Mouse (Mus musculus) cortical plate, adult 2 months (tissue): ENCODE results near the gene Sh3glb1.
"Not testable (repeated sequence)": the region's sequence is repeated elsewhere in the genome, so short reads cannot be mapped to it uniquely, and the experiment has no call there.

Experiments
- CTCF ChIP-seq: fragments of 200-500 bp; IDR thresholded peaks from 2 replicates; pipeline ENCODE4 v1.5.1; 2011; ENCODE audit warnings: mild to moderate bottlenecking, control low read depth, low read length; ENCODE audit not compliant: insufficient read depth; ENCODE audit errors: extremely low read depth
- POLR2A ChIP-seq: fragments of 200-500 bp; IDR thresholded peaks from 2 replicates; pipeline ENCODE4 v1.6.1; 2011; ENCODE audit warnings: mild to moderate bottlenecking, low read length, control low read depth; ENCODE audit not compliant: insufficient read depth; ENCODE audit errors: extremely low read depth

DNA sequence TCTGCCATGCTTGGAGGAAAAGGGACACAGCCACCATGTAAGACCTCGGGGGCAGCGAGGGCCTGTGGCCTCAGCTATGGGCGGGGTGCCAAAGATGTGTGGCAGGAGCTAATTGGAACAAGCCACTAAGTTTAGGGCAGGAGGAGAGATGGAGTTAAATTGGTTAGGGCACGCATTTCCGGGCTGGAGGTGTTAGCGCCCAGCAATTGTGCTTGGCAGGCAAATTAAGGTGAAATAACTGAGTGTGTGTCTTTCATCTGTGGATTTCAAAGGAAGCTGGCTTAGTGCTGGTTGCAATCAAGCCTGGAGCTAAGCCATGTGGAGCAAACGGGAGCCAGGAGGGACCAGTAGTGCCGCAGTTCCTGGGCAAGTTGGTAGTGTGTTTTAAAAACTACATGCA, 36.0 kb upstream of the Sh3glb1 start:
- not testable (repeated sequence) for TF ChIP-seq CTCF, POLR2A
